Mouse (Mus musculus): Measurements from ENCODE around the gene Rnf145.

Rnf145 gene

GRCm38 (mm10) chr11:44518281-44519095, at the start of gene Rnf145:
TSS of gene Rnf145 (plus strand) at chr11:44518964.
- peak; percentile 79 for DNase-seq (ENCODE audit: low spot score in 2 of 2)

GRCm38 (mm10) chr11:44469646-44470431, 48.9 kb upstream of the Rnf145 start:
- peak in 1 of 2 experiments; percentile 4 for DNase-seq (ENCODE audit: low spot score in 2 of 2)

GRCm38 (mm10) chr11:44470432-44471336, 48.1 kb upstream of the Rnf145 start, which contains the start of gene Ublcp1:
TSS of gene Ublcp1 (minus strand) at chr11:44470498.
- peak; percentile 91 for DNase-seq (ENCODE audit: low spot score in 2 of 2)

- no peak for DNase-seq (ENCODE audit: low spot score in 2 of 2)
These were observed 47.3 kb upstream of the Rnf145 start for GRCm38 (mm10) chr11:44471337-44471995.

- no peak for DNase-seq (ENCODE audit: low spot score in 2 of 2)
These were observed 43.3 kb upstream of the Rnf145 start for GRCm38 (mm10) chr11:44475467-44475866.

GRCm38 (mm10) chr11:44476445-44476844, 42.3 kb upstream of the Rnf145 start:
- DNase-seq (ENCODE audit: low spot score in 2 of 2): no peak

GRCm38 (mm10) chr11:44478382-44478781, 40.4 kb upstream of the Rnf145 start:
- DNase-seq (ENCODE audit: low spot score in 2 of 2): no peak

GRCm38 (mm10) chr11:44480246-44480645, 38.5 kb upstream of the Rnf145 start:
- DNase-seq (ENCODE audit: low spot score in 2 of 2): no peak

- no peak for DNase-seq (ENCODE audit: low spot score in 2 of 2)
These were observed 33.6 kb upstream of the Rnf145 start for GRCm38 (mm10) chr11:44485089-44485736.

GRCm38 (mm10) chr11:44489117-44489516, 29.6 kb upstream of the Rnf145 start:
- DNase-seq (ENCODE audit: low spot score in 2 of 2): no peak

- DNase-seq (ENCODE audit: low spot score in 2 of 2): no peak
These were observed 24.0 kb upstream of the Rnf145 start for GRCm38 (mm10) chr11:44494643-44495323.

- DNase-seq (ENCODE audit: low spot score in 2 of 2): no peak
These were observed 22.5 kb upstream of the Rnf145 start for GRCm38 (mm10) chr11:44496217-44496616.

- DNase-seq (ENCODE audit: low spot score in 2 of 2): no peak
These were observed 20.1 kb upstream of the Rnf145 start for GRCm38 (mm10) chr11:44498412-44499272.

- DNase-seq (ENCODE audit: low spot score in 2 of 2): no peak
These were observed 17.8 kb upstream of the Rnf145 start for GRCm38 (mm10) chr11:44500966-44501365.

GRCm38 (mm10) chr11:44501477-44501876, 17.3 kb upstream of the Rnf145 start:
- DNase-seq (ENCODE audit: low spot score in 2 of 2): no peak

GRCm38 (mm10) chr11:44502931-44503330, 15.8 kb upstream of the Rnf145 start:
- no peak for DNase-seq (ENCODE audit: low spot score in 2 of 2)

GRCm38 (mm10) chr11:44504146-44504545, 14.6 kb upstream of the Rnf145 start:
- DNase-seq (ENCODE audit: low spot score in 2 of 2): no peak

GRCm38 (mm10) chr11:44504761-44505160, 14.0 kb upstream of the Rnf145 start:
- no peak for DNase-seq (ENCODE audit: low spot score in 2 of 2)

GRCm38 (mm10) chr11:44508876-44509275, 9.9 kb upstream of the Rnf145 start:
- DNase-seq (ENCODE audit: low spot score in 2 of 2): no peak
